Mouse (Mus musculus): ENCODE results near the gene Ptp4a2.
"Not testable (repeated sequence)": the region's sequence is repeated elsewhere in the genome, so short reads cannot be mapped to it uniquely, and the experiment has no call there.

The Ptp4a2 gene

DNA sequence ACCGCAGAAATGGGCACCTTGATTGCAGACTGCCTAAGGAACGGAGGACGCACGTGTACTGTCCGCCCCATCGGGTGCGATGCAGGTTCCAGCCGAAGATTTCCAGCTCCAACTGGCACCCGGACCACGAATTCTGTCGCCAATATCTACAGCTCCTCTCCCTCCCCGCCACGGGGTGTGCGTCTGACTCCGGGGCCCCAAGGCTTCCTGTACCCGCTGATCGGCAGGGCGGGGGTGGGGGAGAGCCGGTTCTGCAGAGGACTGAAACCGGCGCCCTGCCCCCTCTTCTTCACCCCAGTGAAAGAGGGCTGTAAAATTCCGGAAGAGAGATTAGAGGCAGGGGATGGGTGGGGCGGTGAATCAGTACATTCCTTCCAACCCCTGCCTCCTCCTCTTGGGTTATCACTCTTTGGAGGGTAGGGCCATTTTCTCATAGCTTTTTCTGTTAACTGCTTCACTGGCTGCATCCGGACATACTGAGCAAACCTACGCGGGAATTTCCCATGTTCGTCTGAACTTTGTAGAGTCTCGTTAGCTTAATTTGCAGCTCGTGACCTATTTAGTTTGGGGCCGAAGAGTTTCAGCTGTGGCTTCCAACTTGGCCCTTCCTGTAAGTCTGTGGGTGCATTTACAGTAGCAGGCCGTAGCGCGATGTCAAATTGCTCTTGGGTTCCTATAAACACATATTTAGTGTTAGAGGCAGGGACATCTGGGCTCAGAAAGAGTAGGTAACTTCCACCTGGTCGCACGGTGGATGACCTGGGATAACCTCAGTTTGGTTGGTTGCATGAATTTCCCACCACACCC, at the start of gene Ptp4a2:
Gene Ptp4a2 (plus strand): TSS at position 422 of the 807 bp plus-strand sequence.
- DNase-seq (ENCODE audit: low spot score) = no peak

DNA sequence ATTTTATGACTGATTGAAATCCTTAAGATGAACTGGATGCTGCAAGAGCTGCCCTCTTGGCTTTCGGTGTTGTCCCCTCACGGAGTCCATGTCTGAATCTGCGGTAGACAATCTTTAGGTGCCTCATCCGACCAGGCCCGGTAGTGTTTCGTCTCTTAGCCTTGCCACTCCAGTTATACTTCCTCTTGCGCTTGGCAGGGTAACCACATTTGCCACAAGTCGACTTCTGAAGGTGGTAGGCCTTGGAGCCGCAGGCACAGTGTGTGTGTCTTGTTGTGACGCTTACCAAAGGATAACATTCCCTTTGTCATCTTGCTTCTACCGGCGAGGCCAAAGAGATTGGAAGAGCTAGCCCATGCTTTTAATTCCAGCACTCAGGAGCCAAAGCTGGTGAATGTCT, 49.4 kb upstream of the Ptp4a2 start:
- DNase-seq (ENCODE audit: low spot score) = no peak

DNA sequence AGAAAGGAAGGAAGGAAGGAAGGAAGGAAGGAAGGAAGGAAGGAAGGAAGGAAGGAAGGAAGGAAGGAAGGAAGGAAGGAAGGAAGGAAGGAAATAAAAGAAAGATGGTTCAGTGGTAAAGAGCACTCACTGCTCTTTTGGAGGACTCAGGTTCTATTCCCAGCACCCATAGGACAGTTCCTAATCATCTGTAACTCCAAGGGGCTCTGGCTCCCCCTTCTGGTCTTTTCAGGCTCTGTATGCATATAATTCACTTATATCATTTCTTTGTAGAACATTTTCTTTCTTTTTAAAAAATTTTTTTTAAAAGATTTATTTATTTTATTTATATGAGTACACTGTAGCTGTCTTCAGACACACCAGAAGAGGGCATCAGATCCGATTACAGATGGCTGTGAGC, 48.5 kb upstream of the Ptp4a2 start:
- not testable (repeated sequence) for DNase-seq (ENCODE audit: low spot score)

- no peak for DNase-seq (ENCODE audit: low spot score)
These were observed 45.7 kb upstream of the Ptp4a2 start for GRCm38 (mm10) chr4:129765351-129765750.

- DNase-seq (ENCODE audit: low spot score) = no peak
These were observed 43.2 kb upstream of the Ptp4a2 start for GRCm38 (mm10) chr4:129767782-129768181.

DNA sequence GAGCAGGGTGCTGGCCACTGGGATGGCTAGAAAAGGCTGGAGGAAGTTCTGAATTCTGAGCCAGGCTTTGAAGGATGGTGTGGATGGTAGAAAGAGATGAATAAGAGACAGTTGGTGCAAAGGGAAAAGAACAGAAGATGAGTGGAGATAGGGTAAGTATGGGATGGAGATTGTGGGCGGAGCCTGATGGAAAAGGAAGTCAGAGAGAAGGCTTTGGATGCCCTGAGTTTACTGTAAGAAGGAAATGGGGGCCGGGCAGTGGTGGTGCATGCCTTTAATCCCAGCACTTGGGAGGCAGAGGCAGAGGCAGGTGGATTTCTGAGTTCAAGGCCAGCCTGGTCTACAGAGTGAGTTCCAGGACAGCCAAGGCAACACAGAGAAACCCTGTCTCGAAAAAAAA, 42.3 kb upstream of the Ptp4a2 start:
- not testable (repeated sequence) for DNase-seq (ENCODE audit: low spot score)

GRCm38 (mm10) chr4:129770600-129770999, 40.4 kb upstream of the Ptp4a2 start:
- DNase-seq (ENCODE audit: low spot score) = no peak

DNA sequence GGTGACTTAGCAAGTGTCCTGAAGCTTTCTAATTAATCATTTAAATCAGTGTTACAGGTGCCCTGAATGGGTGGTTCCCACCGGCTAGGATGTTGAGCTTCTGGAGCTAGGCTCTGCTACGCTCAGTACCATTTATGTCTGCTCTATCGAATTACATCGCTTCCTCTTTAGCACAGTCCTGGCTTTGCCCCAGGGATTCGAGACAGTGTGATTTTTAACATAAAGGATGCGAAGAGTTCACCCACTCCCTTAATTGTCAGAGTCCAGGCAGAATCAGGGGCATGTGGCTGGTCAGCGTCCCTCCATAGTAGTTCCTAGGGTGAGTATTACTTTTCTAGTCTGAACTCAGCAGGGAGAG, 39.7 kb upstream of the Ptp4a2 start:
- DNase-seq (ENCODE audit: low spot score) = no peak

DNA sequence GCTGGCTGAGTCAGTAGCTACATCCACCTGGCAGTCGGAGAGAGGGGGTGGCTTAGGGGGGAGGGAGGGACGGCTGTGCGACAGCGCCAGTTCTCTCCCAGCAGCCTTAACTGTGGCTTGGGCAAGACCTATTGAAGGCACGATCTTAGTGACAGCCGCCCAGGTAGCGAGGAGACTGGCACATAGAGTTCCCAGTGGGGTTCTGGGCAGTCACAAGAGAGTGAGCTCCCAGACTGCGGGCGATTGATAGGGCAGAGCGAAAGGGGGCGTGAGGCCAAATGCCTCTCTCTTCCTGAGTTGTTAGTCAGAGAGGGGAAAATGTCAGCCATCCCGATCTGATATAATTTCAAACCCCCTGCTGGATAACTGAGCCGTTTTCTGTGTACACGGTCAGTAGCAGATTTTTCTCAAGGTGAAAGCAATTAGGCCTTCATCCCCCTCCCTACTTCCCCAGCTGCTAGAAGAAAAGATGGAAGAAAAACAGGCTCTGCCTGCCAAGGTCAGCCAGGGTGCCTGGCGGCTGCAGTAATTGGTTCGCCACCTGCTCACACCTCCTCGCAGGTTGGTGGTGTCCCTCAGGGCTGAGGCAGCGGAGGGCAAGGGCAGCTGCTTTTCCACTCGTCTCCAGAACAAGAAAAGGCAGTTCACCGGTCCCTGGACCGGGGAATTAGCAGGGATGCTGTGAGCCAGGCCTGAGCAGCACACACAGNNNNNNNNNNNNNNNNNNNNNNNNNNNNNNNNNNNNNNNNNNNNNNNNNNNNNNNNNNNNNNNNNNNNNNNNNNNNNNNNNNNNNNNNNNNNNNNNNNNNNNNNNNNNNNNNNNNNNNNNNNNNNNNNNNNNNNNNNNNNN, 39.1 kb upstream of the Ptp4a2 start:
- DNase-seq (ENCODE audit: low spot score) = no peak

DNA sequence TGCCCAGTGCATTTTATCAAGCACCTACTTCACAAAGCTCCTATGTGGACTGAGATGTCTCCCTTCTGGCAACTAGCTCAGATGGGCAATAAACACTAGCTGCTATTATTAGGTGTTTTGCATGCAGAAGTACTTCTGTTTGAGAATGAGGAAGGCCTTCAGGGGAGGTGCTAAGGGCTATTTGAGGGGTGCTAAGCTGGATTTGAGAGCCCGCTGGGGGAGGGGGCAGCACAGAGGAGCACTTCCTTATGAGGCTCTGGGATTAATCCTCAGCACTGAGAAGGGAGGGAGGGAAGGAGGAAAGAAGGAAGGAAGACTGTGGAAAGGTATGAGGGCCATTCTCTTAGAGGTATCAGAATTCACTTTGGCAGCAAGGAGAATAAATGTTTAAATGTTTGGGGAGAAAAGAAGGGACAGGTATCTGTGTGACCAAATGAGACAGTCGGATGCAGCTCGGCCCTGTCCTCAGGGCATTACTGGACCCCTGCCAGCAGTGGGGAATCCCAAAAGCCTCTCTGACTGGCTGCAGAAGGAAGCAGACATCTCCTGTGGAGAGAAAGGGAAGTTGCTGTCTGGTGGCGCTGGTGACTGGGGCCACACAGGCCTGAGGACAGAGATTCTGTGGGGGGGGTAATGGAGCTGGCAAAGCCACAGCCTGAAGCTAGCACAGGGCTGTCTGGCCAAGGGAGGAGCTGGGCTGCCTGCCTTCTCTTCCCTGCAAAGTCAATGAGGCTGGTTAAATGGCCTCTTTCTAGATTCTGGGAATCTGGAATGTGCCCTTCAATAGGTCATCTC, 28.9 kb upstream of the Ptp4a2 start:
- no peak for DNase-seq (ENCODE audit: low spot score)

DNA sequence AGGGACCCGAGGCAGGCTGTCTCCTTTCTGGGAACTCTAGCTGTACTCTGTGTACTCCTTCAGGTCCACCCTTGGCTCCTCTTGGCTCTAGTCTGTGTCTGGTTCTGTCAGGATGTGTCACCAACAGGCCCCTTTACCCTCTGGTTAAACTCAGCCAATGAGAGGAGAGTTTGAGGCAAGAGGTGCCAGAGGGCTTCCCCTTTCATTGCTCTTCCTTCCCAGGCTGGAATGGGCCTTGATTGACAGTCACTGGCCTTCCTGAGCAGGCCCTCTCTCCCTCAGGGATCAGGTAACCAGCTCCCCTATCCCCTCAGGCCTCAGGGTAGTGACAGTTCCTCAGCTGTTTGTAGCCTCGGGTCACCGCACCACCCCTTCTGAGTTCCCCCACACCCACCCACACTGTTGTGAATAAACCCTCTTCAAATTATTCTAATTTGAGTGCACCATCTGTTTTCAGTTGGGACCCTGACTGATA, 28.1 kb upstream of the Ptp4a2 start:
- no peak for DNase-seq (ENCODE audit: low spot score)

DNA sequence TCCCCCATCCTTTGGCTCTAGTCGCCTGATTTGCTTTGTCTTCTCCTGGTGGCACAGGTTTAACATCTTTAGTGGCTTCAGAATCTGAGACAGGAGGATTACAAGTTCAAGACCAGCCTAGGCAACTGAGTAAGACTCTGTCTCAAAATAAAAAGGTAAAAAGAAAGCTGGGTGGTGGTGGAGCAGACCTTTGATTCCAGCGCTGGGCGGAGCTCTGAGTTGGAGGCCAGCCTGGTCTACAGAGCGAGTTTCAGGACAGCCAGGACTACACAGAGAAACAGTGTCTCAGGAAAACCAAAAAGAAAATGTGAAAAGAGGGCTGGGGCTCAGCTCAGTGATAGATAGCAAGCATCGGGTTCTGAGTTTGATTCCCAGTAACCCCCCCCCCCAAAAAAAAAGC, 27.5 kb upstream of the Ptp4a2 start:
- no peak for DNase-seq (ENCODE audit: low spot score)

DNA sequence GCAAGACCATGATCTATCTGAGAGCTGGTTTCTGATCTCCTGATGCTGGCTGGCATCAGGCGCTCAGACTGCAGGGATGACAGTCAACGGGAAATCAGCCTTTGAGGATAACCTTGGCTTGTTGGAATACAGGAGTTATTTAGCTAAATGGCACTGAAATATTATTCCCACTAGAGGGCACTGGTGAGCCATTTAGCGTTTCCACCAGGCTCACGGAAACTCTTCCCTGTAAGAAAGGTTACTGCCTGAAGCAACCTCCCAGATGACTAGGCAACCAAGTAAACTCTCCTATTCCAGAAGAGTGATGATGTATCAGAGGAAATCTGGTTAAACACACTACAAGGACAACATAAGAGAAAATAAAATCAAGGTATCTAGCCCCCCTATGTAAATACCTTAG, 25.8 kb upstream of the Ptp4a2 start:
- peak; percentile 81 for DNase-seq (ENCODE audit: low spot score)

- DNase-seq (ENCODE audit: low spot score) = no peak
These were observed 22.3 kb upstream of the Ptp4a2 start for GRCm38 (mm10) chr4:129788693-129789092.

DNA sequence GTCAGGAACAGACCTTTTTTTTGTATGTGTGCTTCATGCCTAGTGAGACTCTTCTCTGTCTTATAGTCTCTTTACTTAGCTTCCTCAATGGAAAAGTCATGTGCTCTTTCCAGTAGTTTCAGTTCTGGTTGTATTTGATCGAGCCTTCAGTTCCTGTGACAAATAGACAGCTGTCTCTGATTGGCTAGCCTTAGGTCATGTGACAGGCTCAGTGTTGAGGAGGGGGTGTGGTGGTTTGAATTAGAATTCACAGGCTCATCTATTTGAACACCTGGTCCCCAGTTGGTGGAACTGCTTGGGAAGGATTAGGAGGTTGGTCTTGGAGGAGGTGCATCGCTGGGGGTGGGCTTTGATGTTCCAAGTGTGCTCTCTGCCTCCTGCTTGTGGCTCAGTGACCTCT, 21.4 kb upstream of the Ptp4a2 start:
- no peak for DNase-seq (ENCODE audit: low spot score)

- DNase-seq (ENCODE audit: low spot score) = no peak
These were observed 20.5 kb upstream of the Ptp4a2 start for GRCm38 (mm10) chr4:129790475-129790874.

DNA sequence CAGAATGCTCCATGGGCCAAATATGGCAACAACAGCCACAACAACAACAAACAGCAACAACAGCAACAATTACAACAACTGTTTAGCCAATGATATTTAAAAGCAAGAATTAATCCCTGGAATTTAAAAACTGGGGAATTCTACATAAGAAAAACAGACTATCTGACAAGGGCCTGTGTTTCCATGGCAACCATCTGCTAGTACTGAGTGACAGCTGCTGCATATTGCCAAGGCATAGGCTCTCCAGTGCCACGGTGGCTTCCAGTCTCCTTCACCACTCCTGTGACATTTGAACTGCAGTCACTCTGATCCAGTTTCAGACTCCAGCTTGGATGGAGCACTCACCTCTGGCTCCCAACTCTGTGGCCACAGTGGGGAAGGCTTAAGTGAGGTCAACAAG, 19.6 kb upstream of the Ptp4a2 start:
- no peak for DNase-seq (ENCODE audit: low spot score)

DNA sequence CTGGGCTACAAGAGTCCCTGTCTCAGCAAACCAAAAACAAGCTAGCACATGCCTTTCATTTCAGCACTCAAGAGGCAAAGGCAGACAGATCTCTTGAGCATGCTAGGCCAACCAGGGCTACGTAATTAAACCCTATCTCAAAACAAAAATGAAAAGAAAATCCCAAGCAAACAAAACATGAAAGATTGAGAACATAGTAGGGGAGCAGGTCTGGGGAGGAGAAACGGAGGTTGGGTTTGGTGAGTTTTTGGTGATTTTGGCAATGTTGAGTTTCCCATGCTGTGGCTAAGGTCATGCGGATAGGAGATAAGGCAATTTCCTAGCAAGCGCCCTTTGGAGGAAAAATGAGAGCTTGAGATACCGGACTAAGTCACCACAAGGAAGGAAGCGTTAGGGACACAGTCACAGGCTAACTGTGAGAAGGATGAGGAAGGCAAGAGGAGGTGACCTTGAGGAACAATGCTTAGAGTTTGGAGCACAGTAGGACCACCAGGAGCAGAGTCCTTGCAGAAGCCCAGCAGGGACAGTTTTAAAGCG, 18.3 kb upstream of the Ptp4a2 start:
- peak; percentile 42 for DNase-seq (ENCODE audit: low spot score)

GRCm38 (mm10) chr4:129793713-129794329, 17.2 kb upstream of the Ptp4a2 start:
- DNase-seq (ENCODE audit: low spot score) = peak; percentile 64

DNA sequence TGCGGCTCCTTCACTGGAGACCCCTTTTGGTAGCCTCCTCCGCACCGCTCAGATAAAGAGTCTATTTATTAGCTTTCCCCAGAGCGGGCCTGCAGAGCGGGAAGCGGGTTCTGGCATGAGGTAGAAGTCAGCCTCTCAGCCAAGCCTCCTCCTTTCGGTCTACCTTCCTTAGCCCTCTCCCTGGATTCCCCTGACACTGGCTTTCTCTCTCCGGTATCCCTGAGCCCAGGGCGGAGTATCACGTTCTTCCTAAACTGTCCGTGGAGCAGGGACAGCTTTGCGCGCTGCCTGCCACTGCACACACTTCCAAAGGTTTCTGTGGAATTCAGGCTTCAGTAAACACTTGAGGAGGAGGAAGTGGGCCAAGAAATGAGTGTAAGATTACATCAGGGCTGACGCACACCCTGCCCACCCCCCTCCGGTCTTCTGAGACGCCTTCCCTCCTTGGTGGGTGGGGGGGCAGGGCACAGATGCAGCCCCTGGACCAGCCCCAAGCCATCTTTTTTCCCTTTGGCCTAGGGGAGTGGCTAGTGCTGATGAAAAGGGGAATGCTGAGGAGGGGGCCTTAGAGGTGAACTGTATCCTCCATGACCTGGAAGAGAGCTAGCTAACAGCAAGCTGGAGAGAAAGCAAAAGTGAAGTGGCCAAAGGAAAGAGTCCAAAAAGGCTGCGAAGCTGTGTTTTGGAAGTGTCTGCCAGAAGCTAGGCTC, 15.7 kb upstream of the Ptp4a2 start:
- no peak for DNase-seq (ENCODE audit: low spot score)

DNA sequence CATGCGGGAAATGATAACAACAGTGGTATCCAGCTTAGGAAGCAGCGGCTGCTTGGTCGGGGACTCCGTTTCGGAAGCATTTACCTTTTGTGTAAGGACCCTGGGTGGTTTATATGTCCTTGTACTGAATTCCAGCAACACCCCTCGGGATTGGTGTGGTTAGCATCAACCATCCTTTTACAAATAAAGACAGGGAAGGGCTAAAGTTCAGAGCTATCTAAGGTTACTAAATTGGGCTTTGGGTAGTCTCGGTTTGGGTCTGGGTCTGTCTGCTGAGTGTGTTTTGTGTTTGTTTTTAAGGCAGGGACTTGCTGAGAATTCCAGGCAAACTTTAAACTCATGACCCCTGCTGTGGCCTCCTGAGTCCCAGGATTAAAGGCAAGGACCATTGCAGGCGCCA, 15.2 kb upstream of the Ptp4a2 start:
- no peak for DNase-seq (ENCODE audit: low spot score)
